Mouse (Mus musculus) brown adipose tissue, adult 24 weeks (tissue): ENCODE results near the gene Hivep3. TPM values are rescaled to one million over a fixed set of nuclear protein-coding genes. Genes with fewer than 3 reads are reported as not detected.

ENCODE experiments used
- H3K27ac ChIP-seq: fragments of 200-500 bp; replicated peaks from 2 replicates; pipeline ENCODE4 v1.5.1; 2012; ENCODE audit warnings: low read depth, mild to moderate bottlenecking, low read length
- H3K4me1 ChIP-seq: fragments of 200-500 bp; 2 replicates; pipeline ENCODE4 v1.6.1; 2012; ENCODE audit warnings: low read length, mixed read lengths; ENCODE audit not compliant: control insufficient read depth, insufficient read depth, insufficient read length
- H3K4me3 ChIP-seq: fragments of 200-500 bp; 2 replicates; pipeline ENCODE4 v1.5.1; 2012; ENCODE audit warnings: low read depth, mild to moderate bottlenecking, low read length, moderate library complexity; ENCODE audit not compliant: insufficient read depth
- polyA plus RNA-seq: library from polyadenylated mRNA; stranded (reverse); fragments of >200 nt; gene quantifications from 2 replicates; pipeline ENCODE4 v1.2.4, GENCODE M21; 2012; ENCODE audit not compliant: missing spikeins, insufficient read depth, insufficient read length

The Hivep3 gene
- polyA plus RNA-seq, 1 experiment: 6.1 TPM

DNA sequence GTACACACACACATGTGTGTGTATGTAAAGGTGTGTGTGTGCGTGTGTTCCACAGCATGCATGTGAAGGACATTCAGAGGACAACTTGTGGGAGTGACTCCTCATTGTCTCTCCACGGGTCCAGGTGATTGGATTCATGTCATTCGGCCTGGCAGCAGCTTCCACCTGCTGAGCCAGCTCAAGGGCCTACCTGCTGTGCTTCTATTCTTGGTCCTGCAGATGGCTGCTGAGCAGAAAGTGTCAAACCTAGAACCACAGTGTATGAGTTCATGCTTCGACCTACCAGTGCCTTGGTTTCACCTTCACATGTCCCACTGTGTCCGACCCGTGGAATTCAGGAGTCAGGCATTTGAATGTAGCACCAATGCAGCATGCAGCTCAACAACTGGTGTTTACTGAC is 206.2 kb downstream of the Hivep3 start:
- Histone ChIP-seq H3K4me3 (no peak overlapping the region), H3K4me1 (no peaks in the 10 kb centered on the region; the same call in 1 of the 2 replicates), H3K27ac (no peak overlapping the region)

DNA sequence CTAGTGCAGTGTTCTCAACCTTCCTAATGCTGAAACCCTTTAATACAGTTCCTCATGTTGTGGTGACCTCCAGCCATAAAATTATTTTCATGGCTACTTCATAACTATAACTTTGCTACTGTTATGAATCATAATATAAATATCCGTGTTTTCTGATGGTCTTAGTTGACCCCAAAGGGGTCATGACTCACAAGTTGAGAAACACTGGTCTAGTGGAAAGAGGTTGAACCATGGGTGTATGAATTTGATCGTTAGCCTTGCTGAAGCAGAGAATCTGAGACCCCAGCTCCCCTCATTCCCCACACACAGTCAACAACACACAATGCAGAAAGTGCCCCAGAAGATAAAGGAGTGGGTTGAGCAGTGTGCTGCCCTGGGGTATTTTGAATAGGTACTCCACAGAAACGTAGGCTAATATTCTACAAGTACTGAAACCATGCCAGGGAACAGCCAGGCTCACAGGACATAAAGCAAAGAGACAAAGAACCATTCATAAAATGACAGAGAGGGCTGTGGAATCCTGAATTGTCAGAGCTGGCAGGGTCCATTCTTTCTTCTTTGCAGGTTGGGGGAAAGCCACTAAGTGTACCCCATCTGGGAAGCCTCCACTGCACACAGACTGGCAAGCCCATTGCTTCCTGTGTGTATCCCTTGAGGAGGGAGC is 212.8 kb downstream of the Hivep3 start:
- no peaks in the 10 kb centered on the region; the same call in 1 of the 2 replicates for H3K4me1 ChIP-seq
- no peak overlapping the region for H3K27ac ChIP-seq
- H3K4me3 ChIP-seq: no peak overlapping the region

DNA sequence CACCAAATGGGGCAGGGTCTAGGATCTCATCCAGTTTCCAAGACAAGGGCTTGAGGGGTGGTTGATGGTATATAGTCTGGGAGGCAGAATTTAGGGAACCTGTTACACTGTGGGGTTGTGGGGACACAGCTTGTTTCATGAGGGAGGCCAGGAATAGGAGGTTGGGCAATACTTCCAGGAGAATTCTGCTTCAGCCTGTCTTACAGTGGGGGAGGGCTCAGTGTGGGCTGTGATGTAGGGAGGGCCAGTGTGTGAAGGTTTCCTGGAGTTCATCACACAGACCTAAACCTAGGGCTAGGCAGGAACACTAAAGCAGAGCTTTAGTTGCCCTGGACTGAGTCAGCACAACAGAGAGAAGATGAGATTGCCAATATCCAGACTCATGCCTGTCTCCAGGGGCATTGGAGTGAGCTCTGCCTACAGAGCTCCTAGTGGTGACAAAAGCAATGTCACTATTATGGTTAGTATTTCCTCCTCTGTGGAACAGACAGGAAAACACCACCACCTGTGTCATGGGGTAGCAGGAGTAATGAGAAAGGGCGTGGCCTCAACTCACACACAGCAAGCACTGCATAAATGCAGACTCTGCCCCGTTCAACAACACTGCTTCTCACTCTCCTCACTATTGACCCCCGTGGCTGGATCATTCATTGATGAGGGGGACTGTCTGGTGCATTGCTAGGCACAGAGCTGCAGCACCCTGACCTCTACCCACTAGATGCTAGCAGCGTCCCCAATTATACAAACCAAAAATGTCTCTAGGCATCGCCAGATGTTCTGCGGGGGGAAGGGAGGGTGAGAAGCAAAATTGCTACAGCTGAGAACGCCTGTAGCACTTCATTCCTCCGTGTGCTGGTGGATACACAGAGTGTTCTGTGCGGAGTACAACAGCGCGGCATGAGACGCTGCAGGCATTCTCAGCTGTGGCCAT is 213.9 kb downstream of the Hivep3 start:
- H3K4me3 ChIP-seq: no peak overlapping the region

DNA sequence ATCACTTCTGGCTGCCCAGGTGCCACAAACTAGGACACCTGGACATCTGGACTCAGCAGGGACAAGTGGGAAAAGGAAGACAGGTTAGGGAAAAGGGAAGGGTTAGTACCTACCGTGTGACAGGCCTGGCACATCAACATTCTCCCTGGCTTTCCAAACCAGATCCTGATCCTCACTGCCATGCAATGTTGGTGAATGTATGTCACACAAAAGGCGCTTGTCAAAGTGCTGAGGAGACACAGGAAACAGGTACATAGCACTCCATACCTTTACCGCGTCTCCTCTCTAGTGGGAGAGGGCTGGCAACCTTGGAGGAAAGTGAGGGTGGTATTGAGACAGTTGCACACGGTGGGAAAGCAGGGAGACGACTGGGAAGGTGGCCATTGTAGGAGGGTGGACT is 214.8 kb downstream of the Hivep3 start:
- H3K27ac ChIP-seq: no peak overlapping the region
- H3K4me3 ChIP-seq: no peak overlapping the region
- no peaks in the 10 kb centered on the region for H3K4me1 ChIP-seq

More for the DNA sequence above, 213.9 kb downstream of the Hivep3 start:
- Histone ChIP-seq H3K4me1 (no peaks in the 10 kb centered on the region), H3K27ac (no peak overlapping the region)

DNA sequence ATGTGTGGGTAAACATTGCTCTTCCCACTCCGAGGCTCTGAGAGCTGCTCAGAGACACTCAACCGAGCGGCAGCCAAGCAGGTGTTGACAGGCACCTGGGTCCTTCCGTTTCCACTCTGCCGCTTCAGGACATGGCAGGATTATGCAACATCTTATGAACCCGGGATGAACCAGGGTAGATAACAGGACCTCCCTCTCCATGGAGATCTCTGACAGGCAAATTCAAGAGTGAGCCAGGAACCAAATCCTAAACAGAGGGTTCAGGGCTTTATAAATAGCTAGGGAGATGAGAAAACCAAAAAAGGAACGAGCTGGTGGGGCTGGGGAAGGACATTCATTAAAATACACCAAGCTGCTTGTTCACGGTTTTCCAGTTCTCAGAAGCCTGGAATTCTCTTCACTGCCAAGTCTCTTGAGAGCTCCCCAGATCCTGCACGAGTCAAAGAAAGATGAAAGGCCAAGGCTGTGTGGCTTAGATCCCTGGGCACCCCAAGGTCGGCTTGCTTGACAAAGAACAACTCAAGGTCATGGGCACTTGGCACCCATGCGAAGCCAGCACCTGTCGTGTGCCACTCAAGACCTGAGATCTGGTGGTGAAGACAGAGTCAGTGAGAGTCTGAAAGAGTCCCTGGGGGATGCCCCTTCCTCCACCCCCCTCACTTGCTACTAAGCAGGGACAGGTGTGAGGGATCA is 215.5 kb downstream of the Hivep3 start:
- Histone ChIP-seq H3K27ac (no peak overlapping the region), H3K4me3 (no peak overlapping the region), H3K4me1 (no peaks in the 10 kb centered on the region)

DNA sequence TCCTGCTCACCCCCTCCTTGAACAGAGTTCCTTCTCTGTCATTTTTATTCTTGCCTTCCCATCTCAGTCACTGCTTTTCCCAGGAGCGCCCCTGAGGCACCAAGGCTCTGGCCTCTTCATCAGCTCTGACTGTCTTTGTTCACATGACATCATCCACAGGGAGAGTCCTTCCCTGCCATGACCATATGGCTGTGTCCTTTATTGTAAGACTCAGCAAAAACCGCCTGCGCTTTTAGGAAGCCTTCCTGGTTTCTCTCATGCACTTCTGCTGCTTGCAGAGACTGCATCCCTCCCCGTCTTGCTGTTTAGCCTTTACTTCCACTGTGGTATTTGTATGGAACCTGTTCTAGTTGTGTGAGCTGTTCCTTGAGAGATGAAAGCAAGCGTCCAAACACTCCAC is 216.6 kb downstream of the Hivep3 start:
- H3K4me1 ChIP-seq: no peaks in the 10 kb centered on the region
- H3K4me3 ChIP-seq: no peak overlapping the region
- no peak overlapping the region for H3K27ac ChIP-seq

DNA sequence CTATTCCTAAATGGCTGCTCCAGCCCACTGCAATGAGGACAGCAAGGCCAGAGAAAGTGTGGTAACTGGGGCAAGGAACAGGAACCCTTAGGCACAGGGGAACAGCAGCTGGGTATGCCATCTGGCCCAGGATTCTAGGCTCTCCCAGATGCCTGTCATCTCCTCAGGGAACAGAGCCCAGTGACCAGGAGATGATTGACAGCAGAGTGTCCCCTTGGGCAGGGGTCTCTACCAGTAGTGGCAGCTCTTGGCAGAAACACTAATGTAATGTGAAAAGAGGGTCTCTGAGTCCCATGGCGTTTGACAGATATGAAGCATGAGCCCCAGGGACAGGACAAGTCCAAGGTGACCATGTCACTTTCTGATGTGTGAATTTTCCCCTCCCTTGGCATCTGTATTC is 217.5 kb downstream of the Hivep3 start:
- Histone ChIP-seq H3K27ac (no peak overlapping the region), H3K4me3 (no peak overlapping the region), H3K4me1 (no peaks in the 10 kb centered on the region)

DNA sequence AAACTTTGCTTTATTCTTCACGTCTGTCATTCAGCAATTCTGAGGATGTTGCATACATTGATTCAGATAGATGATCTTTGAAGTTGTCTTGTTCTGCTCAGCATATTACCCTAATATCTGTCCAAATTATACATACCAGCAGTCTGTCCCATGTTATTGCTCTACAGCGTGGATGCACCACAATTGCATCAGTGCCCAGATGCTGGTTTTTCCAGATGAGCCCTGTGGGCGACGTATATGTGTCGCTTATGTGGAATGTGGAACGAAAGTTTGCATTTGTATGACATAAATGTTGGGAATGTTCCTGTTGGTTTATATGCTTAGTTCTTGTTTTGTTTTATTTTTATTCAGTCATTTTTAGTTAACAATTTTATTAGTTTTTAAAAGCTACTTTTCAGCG is 221.4 kb downstream of the Hivep3 start:
- H3K4me3 ChIP-seq: no peak overlapping the region
- peaks cover 5% of the 10 kb centered on the region; the same call in 1 of the 2 replicates for H3K4me1 ChIP-seq
- no peak overlapping the region for H3K27ac ChIP-seq

DNA sequence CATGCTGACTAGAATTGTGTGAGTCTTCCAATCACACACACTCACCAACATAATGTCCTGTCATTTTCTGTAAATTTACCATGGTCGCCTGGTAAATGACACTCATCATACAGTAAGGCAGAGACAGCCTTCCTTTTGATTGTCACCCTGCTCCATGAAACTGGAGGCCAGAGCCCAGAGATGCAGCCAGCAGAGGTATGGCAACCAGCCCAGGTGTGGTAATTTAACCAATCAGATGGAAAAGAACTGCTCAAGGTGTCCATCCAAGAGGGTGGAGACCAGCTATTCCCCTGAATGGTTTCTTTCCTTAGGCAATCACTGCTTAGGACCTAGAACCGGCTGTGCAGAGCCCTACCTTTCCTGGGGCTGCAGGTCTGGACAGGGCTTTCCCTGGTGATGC is 224.4 kb downstream of the Hivep3 start:
- Histone ChIP-seq H3K27ac (no peak overlapping the region), H3K4me1 (peaks cover 5% of the 10 kb centered on the region; the same call in 1 of the 2 replicates), H3K4me3 (no peak overlapping the region)

DNA sequence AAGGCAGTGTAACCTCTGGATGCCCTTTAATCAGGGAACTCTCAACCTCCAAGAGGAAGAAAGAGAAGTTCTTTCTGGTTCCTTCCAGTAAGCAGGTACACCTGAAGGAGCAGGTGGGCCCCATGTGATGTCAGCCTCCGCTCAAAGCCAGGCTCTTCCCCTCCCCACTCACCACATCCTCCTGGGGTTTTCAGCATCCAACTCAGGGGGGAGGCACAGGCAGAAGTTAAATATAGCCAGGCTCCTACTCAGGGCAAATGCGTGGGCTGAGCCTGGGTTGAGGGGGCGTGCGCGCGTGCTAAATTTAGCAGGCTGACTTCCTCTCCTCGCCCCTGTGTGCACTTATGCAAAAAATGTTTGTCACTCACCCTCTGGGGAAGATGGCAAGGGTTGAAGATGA is 225.7 kb downstream of the Hivep3 start:
- no peak overlapping the region for H3K27ac ChIP-seq
- H3K4me3 ChIP-seq: no peak overlapping the region
- H3K4me1 ChIP-seq: peaks cover 5% of the 10 kb centered on the region; the same call in 1 of the 2 replicates

DNA sequence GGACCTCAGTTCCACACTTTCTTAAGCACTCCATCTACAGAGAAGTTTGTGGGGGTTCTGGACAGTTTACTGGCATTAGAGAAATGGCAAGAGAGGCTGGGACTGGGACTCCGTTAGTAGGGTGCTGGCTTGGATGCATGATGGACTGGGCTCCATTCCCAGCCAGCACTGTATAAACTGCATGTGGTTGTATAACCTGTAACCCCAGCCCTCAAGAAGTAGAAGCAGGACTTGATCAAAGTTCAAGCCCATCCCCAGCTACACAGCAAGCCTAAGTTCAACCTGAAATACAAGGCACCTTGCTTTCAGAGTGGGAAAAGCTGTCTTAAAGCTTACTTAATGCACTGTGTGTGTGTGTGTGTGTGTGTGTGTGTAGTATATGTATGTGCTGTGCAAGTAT is 226.3 kb downstream of the Hivep3 start:
- Histone ChIP-seq H3K4me1 (peaks cover 8% of the 10 kb centered on the region; the same call in 1 of the 2 replicates), H3K27ac (no peak overlapping the region), H3K4me3 (no peak overlapping the region)

DNA sequence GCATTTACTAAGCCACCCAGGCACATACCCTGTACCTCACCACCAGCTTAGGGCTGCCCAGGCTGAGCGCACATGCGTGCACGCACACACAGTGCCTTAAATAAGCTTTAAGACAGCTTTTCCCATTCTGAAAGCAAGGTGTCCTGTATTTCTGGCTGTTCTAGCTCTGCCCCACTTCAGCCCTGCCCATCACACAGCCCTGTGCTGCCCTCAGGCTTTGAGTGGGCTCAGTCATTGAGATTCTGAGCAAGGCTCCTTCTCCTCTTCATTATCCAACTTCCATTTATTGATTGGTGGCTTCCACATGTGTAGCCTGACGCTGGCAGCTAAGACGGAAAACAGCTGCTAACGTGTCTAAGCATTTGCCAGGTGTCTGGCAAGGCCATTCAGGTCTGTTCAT is 226.9 kb downstream of the Hivep3 start:
- peaks cover 9% of the 10 kb centered on the region; the same call in 1 of the 2 replicates for H3K4me1 ChIP-seq
- H3K27ac ChIP-seq: no peak overlapping the region
- no peak overlapping the region for H3K4me3 ChIP-seq

DNA sequence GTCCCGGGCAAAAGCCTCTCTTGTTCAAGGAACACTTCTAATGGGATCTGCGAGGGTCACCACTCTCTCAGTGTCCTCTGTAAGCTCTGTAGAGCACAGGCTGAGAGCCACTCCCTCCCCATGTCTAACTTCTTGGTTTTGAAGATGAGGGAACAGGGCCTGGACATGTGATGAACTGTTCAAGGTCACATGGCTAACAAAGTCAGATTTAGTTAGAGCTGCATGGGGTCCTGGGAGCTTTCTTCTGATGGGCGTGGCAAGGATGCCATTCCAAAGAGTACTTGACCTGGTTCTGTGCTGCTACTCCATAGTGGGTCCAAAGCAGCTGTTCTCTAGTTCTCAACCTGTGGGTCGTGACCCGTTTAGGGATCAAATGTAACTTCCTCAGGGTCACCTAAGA is 227.6 kb downstream of the Hivep3 start:
- Histone ChIP-seq H3K27ac (no peak overlapping the region), H3K4me3 (no peak overlapping the region), H3K4me1 (peaks cover 9% of the 10 kb centered on the region; the same call in 1 of the 2 replicates)

DNA sequence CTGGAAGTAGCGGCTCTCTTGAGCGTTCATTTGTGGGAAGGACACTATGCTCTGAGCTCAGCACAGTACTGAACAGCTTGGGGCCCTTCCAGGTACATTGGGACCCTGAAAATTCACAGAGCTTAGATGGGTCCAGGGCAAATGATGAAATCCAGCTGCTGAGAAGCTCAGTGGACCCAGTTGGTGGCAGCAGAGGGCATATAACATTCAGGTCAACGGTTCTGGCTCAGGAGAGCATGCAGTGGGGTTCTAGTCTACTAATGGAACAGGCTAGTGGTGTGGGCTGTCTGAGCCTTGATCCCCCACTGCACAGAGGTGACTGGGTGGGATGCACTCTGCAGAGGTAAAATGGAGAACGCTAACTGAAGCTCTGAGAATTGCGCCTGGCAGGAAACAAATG is 228.5 kb downstream of the Hivep3 start:
- H3K4me1 ChIP-seq: peaks cover 9% of the 10 kb centered on the region; the same call in 1 of the 2 replicates
- H3K27ac ChIP-seq: no peak overlapping the region
- H3K4me3 ChIP-seq: no peak overlapping the region
